Mouse (Mus musculus) stomach, postnatal 0 days (tissue): ENCODE data around the gene Sppl2a.

Experiments
- CTCF ChIP-seq: IDR thresholded peaks from 2 replicates; pipeline ENCODE4 v1.5.1; 2016; ENCODE audit warnings: antibody characterized with exemption, low read depth, mild to moderate bottlenecking, moderate library complexity
- EP300 ChIP-seq: optimal IDR thresholded peaks from 2 replicates; pipeline ENCODE3; 2016; ENCODE audit warnings: antibody characterized with exemption

DNA sequence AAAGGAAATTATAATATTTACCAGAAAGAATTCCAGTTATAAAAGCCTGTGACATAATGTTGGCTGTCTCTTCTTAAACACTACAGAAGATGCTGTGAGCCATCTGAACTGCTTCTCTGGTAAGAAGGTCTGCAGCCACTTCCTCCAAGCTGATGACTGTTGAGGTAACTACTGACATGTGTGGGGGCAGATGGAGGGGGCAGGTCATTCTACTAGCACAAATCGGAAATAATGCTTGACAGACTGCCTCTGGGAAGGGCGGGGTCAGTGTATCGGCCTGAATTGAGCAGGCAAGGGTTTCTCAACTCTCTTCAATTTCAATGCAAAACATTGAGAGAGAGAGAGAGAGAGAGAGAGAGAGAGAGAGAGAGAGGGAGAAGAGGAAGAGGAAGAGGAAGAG lies 28.9 kb downstream of the Sppl2a start:
- TF ChIP-seq CTCF (no peak), EP300 (no peak)
